Mouse (Mus musculus) left cerebral cortex, adult 8-10 months (tissue): ENCODE data around the gene Tmem54. TPM values are rescaled to one million over a fixed set of nuclear protein-coding genes. Genes with fewer than 3 reads are reported as not detected.

ENCODE experiments used
- DNase-seq, 2 experiments: peaks; one replicate each; pipeline ENCODE4 v3.0.0; 2022; ENCODE audit warnings: low spot score in 2 of 2
- total RNA-seq, 4 experiments: library from RNA; stranded (reverse); gene quantifications; 2 replicates each; pipeline ENCODE4 v1.2.4; 2022

Tmem54 gene
- total RNA-seq, 4 experiments from 2014 or later, result not detected

DNA sequence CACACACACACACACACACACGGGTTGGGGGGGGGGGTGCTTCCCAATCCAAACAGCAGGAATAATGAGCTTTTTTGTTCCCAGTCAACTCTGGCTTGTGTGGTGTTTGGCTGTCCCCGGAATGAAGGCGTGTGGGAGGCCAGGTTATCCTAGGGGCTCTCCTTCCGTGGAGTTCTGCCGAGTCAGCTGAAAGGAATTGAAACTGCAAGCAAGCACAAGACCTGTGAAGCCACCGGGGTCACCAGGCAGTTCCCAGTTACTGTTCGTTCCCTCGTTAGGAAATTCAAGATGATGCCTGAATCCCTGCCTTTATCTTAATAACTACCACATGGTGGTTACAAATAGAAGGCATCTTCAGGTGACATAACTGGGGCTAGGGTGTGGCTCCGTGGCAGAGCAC is 24.0 kb downstream of the Tmem54 start:
- DNase-seq, result no peak

DNA sequence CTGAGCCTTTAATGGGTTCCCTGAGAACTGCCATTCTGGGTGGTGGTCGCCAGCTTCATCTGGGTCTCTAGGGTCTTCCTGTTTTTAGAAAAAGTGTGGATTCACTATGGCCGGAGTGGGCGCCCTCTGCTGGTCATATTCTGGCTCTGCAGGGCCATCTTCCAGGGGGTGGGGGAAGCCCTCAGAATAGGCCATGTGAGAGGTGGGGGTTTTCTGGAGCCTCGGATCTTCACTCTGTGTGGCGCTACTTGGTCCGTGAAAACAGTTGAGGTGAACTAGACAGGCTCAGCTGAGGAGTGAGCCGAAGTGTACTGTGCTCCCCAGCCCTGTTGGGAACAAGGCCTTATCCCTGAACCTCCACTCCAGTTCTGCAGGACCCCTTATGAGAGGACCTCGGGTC is 24.8 kb downstream of the Tmem54 start:
- no peak for DNase-seq

DNA sequence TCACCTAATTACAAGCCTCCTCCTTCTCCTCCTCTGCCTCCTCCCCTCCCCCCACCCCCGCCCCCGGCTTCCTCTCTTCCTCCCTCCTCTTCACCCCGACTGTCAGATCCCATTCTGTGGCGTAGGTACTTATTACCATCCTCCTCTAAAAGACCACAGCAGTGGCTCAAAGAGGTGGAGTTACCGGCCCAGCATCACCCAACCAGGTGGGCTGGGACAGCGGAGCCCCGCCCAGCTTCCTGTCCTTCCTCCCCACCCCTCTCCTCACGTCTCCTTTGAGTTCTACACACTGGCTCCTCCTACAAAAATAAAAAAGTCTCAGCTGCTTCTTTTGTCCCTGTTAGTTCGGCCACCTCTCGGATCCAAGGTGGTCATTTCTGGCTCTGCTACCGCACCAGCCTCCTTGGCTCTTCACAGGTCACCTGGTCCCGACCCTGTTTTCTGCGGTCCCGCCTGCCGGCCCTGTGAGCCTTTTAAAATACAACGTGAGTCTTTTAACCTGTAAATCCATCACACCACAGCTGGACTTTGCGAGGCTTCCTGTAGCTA is 25.5 kb downstream of the Tmem54 start:
- DNase-seq, result no peak

DNA sequence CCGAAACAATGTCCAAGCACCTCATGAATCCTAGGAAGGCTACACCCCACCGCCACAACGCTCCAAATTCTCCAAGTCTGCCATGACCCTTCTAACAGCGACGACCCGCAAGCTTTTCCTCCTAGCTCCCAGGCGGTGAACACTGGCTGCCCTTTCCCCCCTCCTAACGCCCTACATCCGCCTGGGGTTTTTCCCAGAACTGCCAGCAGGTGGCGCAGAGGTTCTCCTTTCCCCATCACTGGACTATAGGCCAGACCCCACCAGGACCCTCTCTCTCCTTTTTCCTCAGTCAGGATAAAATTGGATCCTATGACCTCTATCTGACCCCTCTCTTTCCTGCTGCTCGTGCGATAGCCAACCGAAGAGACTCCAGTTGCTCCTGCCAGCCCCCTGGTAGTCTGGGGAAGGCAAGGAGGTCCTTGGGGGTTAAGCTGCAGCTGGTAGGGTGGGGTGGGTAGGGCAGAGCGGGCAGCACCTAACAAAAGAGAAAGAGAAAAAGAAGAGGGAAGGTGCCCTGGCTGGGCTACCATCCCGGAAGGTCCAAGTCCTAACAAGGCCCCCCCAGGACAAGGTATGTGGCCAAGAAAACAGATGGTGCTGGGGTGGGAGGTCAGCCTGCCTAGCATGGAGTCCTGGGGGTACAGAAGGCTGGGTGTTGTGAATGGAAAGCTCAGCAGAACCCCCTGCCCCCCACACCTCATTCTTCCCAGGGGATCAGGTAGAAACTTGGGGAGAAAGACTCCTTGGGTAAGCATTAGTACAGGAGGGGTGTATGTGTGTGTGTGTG is 29.6 kb downstream of the Tmem54 start:
- no peak for DNase-seq

DNA sequence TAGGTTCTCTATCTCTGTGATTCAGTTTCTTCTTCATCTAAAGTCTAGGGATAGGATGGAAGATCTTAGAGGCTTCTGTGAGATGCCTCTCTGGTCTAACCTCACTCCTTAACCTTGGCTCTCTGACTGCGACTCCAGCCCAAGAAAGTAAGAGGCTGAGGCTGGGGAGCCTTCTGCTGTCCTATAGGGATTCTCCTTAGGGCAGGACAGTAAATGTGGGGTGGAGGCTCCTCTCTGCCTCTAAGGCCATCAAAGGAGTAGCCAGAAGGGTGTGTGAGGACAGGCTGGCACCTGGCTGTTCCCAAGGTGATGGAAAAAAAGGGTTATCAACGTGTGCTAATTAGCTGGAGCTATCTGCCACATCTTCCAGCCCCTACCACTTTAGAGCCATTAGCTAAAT is 30.3 kb downstream of the Tmem54 start:
- no peak for DNase-seq

DNA sequence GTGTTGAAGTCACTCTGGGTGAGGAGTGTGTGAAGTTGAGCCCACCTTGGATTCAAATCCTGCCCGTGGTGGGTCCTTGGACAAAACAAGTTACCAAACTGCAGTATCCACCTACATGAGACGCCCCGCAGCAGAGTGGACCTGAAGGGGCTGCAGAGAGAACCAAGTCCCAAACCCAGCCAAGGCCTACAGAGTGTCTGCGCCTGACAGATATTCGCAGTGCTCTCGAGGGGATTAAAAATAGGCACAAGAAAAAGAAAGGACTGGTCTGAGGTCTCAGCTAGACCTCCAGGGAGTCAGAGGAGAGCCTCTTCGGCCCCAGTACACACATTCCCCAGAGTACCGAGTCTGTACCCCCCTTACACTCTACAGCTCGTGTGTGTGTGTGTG is 30.8 kb downstream of the Tmem54 start:
- no peak for DNase-seq

DNA sequence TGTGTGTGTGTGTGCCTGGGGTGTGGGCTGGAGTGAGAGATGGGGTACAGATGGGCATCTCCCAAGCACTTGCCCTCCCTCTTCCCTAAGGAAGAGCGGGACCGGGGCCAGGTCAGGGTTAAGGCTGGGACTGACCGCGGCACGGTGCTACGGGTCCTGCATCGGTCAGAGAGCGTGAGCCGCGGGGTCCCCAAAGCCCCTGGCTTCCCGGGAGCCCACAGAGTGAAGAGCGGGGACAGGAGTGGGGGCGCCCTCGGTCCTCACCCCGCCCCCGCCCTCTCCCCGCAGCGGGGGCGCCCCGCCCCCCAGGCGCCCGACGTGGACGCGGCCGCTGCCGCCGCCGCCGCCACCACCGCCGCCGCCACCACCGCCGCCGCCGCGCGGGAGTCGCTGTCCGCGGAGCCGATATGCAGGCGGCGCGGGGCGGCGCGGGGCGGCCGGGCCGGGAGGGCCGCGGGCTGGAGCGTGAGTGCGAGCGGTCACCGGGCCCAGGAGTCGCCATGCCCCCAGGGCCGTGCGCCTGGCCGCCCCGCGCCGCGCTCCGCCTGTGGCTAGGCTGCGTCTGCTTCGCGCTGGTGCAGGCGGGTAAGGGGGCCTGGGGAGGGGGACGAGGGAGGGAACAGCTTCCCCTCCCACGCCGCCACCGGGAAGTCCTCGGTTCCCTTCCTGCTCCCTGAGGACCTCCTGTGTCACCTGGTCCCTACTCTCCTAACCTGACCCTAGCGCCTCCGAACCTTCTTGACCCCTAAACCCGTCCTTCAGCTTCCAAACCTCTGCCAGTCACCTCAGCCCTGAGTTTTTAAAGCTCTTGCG is 31.4 kb downstream of the Tmem54 start, which contains the start of gene Fndc5:
Gene Fndc5 (plus strand): TSS at position 421 of the 813 bp plus-strand sequence.
- DNase-seq, result no peak

DNA sequence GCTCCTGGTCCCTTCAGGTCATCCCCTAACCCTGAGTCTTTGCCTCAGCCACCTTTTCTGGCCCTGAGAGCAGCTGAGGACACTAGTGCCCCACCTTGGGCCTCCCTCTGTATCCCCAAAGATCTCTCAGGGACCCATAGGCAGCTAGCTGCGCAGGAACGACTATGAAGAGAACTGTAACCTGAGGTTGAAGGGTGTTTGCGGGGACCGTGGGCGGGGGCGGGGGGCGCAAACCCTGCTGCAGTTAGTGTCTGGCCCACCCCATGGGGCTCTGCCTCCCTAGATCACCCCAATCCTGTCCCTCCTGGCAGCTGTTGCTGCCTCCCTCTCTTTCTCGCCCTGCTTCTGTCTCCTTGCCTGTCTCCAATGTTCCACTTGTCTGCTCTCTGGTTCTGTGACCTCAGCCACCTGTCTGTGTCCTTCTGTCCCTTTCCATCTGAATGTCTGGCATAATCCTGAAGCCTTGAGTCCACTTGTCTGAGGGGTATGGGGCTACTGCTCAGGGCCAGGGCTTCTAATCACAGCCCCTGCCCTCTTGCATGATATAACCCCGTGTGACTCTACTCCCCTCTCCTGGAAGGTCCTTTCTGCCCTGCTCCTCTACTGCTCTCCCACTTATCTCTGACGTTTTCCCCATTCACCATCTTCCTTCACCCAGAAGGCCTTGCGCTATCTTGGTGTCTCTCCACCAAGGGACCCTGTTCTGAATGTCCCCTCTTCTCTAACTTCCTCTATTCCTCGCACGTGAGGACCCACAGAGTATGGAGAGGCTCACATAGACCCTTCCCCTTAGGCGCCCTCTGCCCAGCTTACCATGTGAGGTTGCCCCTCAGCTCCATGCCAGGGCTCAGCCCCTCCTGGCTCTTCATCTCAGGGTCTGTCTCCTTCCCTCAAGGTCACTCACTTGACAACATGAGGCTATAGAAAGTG is 32.3 kb downstream of the Tmem54 start:
- DNase-seq, result no peak

DNA sequence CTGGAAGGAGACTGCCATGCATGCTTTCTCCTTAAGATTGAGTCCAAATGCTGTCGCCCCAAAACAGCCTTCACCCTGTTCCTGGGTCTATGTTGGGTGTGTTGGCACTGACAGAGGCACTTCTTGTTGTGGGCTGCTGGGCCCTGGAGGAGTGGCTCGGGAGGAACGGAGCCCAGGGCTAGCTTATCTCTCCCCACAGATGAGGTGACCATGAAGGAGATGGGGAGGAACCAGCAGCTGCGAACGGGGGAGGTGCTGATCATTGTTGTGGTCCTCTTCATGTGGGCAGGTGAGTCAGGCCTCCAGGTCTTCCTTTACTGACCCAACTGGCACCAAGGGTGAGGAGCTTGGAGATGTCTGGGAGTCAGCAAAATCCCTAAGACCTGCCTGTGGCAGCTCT is 34.3 kb downstream of the Tmem54 start:
- DNase-seq, result no peak

DNA sequence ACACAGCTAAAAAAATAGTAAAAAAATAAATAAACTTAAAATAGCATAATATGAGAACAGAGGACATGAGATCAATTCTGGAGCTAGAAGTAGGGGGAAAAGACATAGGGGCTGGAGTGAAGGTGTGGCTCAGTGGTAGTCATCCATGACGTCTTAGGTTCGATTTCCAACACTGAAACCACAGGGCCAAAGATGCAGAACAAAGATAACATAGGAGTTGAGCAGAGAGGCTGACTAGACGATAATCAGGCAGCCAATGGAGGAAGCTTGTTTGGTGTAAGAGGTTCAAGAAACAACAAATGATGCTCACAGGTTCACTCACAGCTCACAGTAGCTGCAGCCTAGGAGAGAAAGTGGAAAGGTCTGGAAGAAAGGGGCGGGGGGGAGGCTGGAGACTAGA is 35.5 kb downstream of the Tmem54 start:
- no peak for DNase-seq

DNA sequence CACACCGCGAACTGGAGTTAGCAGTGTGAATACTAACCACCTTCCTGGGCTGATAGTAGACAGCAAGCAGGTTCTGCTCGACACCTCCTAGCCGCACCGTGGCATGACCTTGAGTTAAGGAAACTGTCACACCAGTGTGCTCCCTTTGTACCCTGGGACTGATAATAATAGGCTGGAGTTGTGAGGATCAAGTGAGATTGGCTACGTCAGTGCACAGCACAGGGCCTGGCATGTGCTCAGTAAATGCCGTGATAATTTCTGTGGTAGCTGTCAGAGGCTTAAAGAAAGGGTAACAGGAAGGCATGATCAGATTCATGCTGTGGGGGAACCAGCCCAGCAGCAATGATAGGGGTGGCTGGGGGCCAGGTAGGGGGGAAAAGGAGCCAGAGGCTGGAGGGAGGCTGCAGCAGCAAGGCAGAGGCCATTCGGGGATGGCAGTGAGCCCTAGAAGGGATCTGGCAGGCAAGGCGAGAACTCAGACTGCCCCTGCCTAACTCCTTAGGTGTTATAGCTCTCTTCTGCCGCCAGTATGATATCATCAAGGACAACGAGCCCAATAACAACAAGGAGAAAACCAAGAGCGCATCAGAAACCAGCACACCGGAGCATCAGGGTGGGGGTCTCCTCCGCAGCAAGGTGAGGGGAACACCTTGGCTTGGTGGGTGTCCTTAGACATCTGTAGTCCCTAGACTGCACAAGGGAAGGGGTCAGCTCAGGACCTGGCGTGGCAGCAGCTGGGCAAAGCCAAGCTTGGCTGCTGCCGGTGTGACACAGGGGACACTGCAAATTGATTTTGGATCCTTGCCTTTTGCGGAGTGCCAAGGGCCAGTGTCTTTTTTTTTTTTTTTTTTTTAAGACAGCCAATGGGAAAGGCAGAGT is 36.5 kb downstream of the Tmem54 start:
- DNase-seq, result no peak

DNA sequence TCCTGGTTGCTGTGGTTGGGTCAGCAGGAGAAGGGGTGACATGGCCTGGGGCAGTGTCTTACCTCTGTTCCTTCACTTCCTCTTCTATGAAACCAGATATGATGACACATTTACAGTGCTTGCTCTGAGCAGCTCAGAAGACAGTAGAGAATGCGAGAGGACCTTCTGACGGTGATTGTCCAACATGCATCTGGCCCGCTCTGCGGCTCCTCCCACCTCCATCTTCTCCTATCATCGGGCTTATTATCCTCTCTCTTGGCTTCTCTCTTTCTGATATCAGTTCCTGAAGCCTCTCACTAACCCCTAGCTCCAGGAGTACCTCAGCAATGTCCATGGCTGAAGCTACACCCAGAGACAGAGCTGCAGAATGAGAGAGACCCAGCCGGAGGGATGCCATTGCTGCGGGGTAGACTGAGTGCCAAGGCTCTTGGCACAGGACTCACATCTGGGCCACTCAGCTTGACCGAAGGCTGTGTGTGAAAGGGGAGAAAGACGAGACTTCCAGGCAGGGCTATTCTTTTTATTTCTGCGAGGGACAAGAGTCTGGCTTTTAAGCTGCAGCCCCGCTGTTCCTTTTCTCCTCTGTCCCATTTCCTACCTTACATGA is 37.2 kb downstream of the Tmem54 start:
- DNase-seq, result no peak

DNA sequence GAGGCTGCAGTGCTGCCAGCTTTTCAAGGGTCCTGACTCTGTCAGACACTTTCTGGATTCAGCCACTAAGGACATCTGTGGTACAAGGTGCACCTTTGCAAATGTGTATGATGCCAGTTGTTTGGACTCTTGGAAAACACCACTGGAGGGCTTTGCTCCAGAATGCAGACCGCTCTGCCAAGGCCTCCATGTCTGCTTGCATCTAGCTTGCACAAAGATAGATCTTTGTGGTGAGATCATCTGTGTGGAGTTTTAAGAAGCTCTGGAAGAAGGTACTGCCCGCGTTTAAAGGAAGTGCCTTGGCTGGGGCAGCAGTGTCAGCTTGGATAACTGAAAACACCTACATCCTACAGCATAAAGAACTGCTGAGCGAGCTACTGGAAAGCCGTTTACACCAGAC is 38.2 kb downstream of the Tmem54 start:
- DNase-seq, result no peak

DNA sequence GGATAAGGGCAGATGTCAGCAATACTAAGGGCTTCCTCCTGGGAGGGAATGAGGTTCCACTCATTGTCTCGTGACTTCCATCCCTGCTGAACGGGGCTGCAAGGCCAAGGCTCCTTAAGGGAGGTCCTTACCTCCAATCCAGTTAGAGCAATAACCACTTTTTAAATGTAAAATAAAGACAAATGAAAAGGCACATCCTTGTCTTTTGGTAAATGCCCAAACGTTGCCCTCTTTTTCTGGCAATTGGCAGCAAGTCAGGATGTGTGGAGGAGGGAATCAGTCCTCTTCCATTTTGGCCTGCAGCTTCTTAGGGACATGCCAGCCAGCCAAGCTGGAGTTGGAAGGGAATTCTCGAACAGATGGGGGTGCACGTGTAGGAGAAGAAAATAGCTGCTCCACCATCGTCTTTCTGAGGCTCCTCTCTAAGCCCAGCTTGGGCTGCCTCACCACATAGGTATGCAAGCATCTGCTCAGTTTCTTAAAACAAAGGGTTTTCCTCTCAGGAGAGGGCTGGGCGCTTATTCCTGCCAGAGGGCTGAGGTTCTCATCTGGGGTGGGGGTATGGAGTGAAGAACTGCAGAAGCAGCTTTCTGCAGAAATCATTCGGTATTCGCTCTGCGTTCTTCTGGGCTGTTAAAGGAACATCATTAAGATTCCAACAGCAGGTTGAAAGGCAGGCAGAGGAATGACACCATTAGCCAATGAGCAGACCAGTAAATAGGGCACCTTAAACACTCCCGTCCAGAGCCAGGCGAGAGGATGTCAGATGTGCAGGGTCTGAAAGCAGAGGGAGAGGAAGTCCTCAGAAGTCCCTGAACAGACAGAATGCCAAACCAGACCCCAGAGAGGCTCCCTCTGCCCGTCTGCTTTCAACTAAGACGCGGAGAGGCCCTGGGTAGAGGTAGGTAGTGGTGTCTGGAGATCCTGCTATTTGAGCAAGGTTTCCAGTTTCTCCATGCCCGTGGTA is 39.3 kb downstream of the Tmem54 start:
- DNase-seq, result peak; percentile 56 to 92

DNA sequence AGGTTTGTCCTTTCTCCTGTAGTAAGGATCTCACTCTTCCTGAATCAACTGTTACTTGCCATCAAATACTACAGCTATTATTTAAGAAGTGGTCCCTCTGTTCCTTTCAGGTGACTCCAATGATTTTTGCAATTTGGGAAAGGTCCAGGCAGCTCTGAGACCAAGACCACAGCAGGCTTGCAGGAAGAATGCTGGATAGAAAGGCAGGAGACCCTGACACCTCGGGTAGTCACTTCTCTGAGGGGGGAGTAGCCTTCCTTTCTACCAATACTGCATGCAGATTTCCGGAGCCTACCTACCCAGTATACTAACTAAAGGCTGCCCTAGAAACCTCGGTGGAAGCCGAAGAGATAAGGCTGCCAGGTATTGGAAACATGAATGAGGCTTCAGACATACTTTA is 40.1 kb downstream of the Tmem54 start:
- DNase-seq, result no peak

DNA sequence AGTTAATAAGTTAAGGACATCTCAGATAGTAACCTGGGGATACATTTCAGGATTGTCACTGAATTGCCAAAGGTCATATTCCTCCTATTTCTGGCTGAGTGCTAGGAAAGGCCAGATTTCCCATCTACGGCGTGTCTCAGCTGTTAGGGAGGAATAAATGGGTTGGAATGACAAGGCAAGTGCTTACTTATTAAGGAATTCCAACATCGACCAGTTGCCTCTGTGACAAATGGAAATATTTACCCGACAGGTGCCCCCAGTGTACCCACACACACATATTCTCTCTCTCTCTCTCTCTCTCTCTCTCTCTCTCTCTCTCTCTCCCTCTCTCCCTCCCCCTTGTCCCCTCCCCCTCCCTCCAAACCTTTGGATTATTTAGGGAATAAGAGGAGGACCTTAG is 40.6 kb downstream of the Tmem54 start:
- no peak for DNase-seq

DNA sequence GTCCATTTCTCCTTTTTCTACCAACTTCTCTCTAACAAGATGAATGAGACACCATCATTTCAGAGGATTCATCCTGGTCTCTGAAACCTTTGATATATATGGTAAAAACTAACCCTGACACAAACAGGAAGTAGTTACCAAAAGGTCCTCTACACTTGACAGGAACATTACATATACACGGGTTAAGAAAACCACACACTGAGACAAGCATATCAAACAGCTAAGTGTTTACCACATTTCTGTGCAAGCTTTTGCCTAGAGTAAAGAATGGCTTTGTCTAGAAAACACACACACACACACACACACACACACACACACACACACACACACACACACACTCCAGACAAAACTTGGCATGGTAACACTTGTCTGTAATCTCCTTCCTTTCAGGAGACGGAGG is 41.0 kb downstream of the Tmem54 start:
- DNase-seq, result no peak

DNA sequence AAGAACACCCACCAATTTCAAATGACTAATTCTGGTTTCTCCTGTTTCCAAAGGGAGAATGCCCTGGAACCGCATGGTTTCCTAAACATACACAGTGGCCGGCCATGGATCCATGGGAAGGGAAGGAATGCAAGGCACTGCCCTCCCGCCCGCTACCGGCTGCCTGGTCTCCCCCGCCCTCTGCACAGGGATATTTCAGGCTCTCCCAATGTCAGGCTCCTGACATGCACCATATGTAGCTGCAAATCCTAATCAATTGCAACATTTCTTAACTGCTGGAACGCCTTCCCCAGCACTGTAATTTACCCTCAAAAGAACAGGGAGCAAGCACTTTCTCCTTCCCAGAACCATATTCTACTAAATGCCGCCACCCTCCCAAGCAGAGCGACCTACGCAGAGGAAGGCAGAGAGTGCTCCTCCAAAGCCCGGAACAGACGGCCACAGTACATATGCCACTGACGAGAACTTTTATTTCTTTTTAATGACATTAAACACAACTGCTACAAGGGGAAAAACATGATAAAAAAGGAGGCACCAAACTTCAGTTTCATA is 42.3 kb downstream of the Tmem54 start:
- no peak for DNase-seq
